Mouse (Mus musculus) heart, embryonic 16.5 days (tissue): ENCODE results near the gene Lrg1. TPM values are rescaled to one million over a fixed set of nuclear protein-coding genes. Genes with fewer than 3 reads are reported as not detected.

Experiments
- ATAC-seq: fragments of 200-750 bp; cut with Nextera tagmentation; replicated peaks from 2 replicates; pipeline ENCODE4 v1.8.0; 2017; ENCODE audit warnings: moderate number of reproducible peaks; ENCODE audit not compliant: insufficient read depth, low FRiP score; ENCODE audit errors: extremely low read depth
- H3K27ac ChIP-seq: fragments of 300-500 bp; sonication (generic); 2 replicates; pipeline ENCODE4 v1.5.1; 2014; ENCODE audit warnings: mild to moderate bottlenecking, low read length, control low read depth, moderate library complexity
- H3K27me3 ChIP-seq: fragments of 300-500 bp; sonication (generic); 2 replicates; pipeline ENCODE4 v1.6.1; 2014; ENCODE audit warnings: low read length, mixed read lengths; ENCODE audit not compliant: control insufficient read depth, insufficient read depth
- H3K36me3 ChIP-seq: fragments of 300-500 bp; sonication (generic); 2 replicates; pipeline ENCODE4 v1.6.1; 2014; ENCODE audit not compliant: control insufficient read depth, insufficient read depth
- H3K4me1 ChIP-seq: fragments of 300-500 bp; sonication (generic); 2 replicates; pipeline ENCODE4 v1.6.1; 2014; ENCODE audit warnings: low read length, mixed read lengths; ENCODE audit not compliant: control insufficient read depth, insufficient read depth
- H3K4me2 ChIP-seq: fragments of 300-500 bp; sonication (generic); 2 replicates; pipeline ENCODE4 v1.6.1; 2014; ENCODE audit warnings: low read depth, mild to moderate bottlenecking, control low read depth, low read length
- H3K4me3 ChIP-seq: fragments of 300-500 bp; sonication (generic); 2 replicates; pipeline ENCODE4 v1.5.1; 2014; ENCODE audit warnings: mild to moderate bottlenecking, control low read depth, low read length
- H3K9ac ChIP-seq: fragments of 300-500 bp; sonication (generic); 2 replicates; pipeline ENCODE4 v1.6.1; 2014; ENCODE audit warnings: low read length, control low read depth
- H3K9me3 ChIP-seq: fragments of 300-500 bp; sonication (generic); replicated peaks from 2 replicates; pipeline ENCODE4 v1.6.1; 2016; ENCODE audit warnings: low read length; ENCODE audit not compliant: control insufficient read depth
- WGBS: fragments of 180-500 bp; shearing (Covaris S2); extraction: QIAGEN DNeasy Blood & Tissue Kit; methylation state at CpG from one replicate; pipeline ENCODE4 v1.1.7; 2014; 5-methylcytosine and 5-hydroxymethylcytosine counted together
- polyA plus RNA-seq: library from polyadenylated mRNA; unstranded; fragments of >200 nt; fragmentation: Nextera tagmentation; extraction: Ambion mirVana; gene quantifications from 2 replicates; pipeline ENCODE4 v1.2.1, GENCODE M21; 2015

Lrg1 gene
- polyA plus RNA-seq, 1 experiment from 2014 or later = 2.4 TPM

DNA sequence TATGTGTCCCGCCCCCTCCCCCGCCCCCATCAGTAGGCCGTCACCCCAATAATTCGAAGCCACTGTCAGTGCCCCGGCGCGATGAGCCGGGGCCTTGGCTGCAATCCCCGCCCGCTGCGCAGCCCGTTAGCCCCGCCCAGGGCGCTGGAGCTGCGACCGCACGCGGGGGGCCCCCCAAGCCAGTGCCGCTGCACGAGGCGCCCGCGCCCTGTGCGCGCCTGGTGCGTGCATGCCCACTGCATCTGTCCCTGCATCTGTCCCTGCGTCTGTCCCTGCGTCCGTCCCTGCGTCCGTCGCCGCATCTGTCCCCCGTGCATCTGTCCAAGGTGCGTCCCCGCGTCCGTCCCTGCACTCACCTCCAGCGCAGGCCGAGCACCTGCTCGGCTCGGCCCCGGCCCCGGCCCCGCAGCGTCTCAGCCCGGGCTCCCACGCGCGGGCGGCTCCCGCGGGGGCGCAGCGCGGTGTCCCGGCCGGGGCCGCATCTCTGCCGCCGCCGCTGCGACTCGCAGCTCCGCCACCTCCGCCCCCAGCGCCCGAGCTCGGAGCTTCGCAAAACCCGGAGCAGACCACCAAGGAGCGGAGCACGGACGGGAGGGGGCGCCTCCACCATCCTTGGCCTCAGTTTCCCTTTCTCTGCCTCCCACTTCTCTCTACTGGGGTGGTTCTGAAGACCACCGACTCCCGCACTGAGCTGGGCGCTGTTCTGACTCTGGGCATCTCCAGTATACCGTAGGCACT, 18.2 kb upstream of the Lrg1 start, which contains the start of gene Sema6b:
TSS of gene Sema6b (minus strand) at position 486 of the 738 bp plus-strand sequence.
- peak; percentile 30; the same call in 1 of the 2 replicates for ATAC-seq
- H3K9me3 ChIP-seq = no peaks in the 10 kb centered on the region
- 1% methylated on average over 78 of the region's 79 CpGs for whole genome bisulfite sequencing
- peaks cover 3% of the 10 kb centered on the region for H3K4me1 ChIP-seq
- H3K36me3 ChIP-seq = no peaks in the 10 kb centered on the region
- peak within 1 kb of the TSS; percentile 98 for H3K4me2 ChIP-seq
- H3K4me3 ChIP-seq = peak within 1 kb of the TSS; percentile 70
- H3K27me3 ChIP-seq = peaks cover 66% of the 10 kb centered on the region
- H3K27ac ChIP-seq = no peak within 1 kb of the TSS
- peak within 1 kb of the TSS; percentile 61 for H3K9ac ChIP-seq

DNA sequence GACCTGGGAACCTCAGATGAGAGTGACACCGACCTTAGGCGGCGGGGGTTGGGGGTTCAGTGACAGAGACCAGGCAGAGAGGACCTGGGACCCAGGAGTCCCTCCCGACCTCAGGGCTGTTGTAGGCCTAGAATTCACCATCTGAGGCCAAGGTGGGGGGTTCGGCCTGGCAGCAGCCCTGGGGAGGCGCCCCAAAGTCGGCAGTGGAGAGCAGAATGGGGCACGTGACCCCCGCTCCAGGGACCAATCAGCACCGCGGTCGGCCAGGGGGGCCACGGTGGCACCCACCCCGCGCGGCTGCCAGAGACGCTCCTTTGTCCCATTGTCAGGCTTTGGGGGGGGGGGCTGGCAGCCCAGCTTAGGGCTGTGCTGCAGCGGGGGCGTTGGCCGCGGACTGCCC, 17.6 kb upstream of the Lrg1 start:
- Histone ChIP-seq H3K27me3 (peaks cover 60% of the 10 kb centered on the region), H3K4me2 (peak overlapping the region; percentile 98), H3K9me3 (no peaks in the 10 kb centered on the region), H3K4me3 (peak overlapping the region; percentile 70), H3K36me3 (no peaks in the 10 kb centered on the region), H3K9ac (peak overlapping the region; percentile 40; the same call in 1 of the 2 replicates), H3K4me1 (peaks cover 9% of the 10 kb centered on the region), H3K27ac (no peak overlapping the region)
- no peak for ATAC-seq
- WGBS = 17% methylated on average over 15 of the region's 21 CpGs

DNA sequence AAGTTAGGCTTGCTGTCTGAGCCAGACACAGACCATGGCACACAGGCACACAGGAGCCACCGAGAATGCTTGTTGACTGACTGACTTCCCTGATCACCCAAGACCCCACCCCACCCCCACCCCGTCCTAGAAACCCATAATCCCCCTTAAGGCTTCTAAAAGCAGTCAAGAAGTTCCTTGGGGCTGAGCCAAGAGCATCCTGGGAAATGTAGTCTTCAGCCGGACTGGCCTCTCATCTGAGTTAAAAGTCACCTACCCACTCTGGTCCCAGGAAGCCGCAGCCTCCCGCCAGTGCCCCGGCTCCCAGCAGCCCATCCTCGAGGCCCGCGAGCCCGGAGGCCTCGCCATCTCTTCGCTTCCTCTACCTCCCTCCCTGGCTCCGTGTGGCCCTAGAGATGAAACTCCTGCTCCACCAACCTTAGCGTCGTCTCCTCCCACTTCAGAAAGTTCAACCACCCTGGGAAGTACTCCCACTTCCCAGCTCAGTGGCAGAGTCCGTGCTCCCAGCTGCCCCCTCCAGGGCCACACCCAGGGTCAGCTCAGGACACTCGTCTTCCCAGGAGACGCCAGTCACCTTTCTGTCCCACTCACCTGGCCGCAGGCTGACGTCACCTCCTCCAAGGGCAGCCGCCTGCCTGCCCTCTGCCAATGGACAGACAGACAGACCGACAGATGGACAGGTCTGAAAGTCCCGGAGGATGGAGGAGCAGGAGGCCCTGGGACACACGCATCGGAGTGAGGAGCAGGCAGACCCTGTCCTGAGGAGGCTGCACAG, 16.2 kb upstream of the Lrg1 start:
- Histone ChIP-seq H3K27me3 (peaks cover 50% of the 10 kb centered on the region), H3K4me1 (peaks cover 14% of the 10 kb centered on the region), H3K9ac (no peak overlapping the region), H3K36me3 (no peaks in the 10 kb centered on the region), H3K4me2 (no peak overlapping the region), H3K4me3 (no peak overlapping the region), H3K27ac (no peak overlapping the region), H3K9me3 (no peaks in the 10 kb centered on the region)
- 21% methylated on average over 25 of the region's 25 CpGs for WGBS
- no peak for ATAC-seq

DNA sequence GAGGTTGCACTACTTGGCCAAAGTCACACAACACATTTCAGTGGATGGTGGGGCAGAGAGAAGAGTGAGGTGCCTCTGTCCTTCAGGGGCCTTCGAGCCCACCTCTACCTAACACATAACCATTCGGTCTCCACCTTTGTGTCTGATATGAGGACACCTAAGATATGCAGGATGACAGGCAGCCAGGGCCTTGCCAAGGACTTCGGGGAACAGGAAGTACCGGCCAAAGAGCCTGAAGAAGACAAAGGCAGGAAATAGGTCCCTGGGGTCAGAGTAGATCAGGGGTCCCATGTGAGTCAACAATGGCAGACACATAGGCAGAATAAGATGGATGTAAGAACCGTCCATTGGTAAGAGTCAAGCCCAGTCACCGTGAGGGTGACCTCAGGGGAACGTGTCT, 14.8 kb upstream of the Lrg1 start:
- Histone ChIP-seq H3K9ac (no peak overlapping the region), H3K4me1 (peaks cover 14% of the 10 kb centered on the region), H3K4me2 (no peak overlapping the region), H3K9me3 (no peaks in the 10 kb centered on the region), H3K27ac (no peak overlapping the region), H3K27me3 (peaks cover 37% of the 10 kb centered on the region), H3K36me3 (no peaks in the 10 kb centered on the region), H3K4me3 (no peak overlapping the region)
- ATAC-seq = no peak
- WGBS = 70% methylated on average over 7 of the region's 7 CpGs

DNA sequence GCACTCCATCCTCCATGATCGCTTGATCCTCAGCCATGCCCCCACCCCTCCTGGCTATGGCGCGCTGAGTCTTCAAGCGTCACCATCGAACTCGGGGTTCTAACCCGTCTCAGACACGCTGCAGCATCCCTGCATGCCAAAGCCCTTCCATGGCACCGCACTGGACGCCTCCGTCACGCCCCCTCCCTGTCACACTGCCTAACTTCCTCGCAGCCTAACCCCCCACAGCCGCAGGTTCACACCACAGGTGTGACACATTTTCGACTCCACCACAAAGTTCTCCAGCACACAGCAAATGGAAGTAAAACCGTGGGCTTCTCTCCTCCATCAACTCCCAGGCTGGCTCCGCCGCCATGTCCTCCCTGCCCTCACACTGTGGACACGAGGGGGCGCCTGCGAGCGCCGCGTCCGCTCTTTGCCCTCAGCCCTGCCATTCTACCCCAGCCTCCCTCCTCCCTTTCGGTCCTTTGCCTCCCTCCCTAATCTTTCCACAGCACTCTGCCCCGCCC, 12.7 kb upstream of the Lrg1 start:
- H3K27ac ChIP-seq = peak overlapping the region; percentile 71
- H3K36me3 ChIP-seq = peaks cover 2% of the 10 kb centered on the region; the same call in 1 of the 2 replicates
- H3K4me3 ChIP-seq = peak overlapping the region; percentile 46
- peak; percentile 26; the same call in 1 of the 2 replicates for ATAC-seq
- H3K4me2 ChIP-seq = peak overlapping the region; percentile 70
- H3K4me1 ChIP-seq = peaks cover 13% of the 10 kb centered on the region
- H3K9ac ChIP-seq = peak overlapping the region; percentile 54; the same call in 1 of the 2 replicates
- peaks cover 18% of the 10 kb centered on the region for H3K27me3 ChIP-seq
- H3K9me3 ChIP-seq = peaks cover 7% of the 10 kb centered on the region; the same call in 1 of the 2 replicates
- 3% methylated on average over 27 of the region's 27 CpGs for WGBS

DNA sequence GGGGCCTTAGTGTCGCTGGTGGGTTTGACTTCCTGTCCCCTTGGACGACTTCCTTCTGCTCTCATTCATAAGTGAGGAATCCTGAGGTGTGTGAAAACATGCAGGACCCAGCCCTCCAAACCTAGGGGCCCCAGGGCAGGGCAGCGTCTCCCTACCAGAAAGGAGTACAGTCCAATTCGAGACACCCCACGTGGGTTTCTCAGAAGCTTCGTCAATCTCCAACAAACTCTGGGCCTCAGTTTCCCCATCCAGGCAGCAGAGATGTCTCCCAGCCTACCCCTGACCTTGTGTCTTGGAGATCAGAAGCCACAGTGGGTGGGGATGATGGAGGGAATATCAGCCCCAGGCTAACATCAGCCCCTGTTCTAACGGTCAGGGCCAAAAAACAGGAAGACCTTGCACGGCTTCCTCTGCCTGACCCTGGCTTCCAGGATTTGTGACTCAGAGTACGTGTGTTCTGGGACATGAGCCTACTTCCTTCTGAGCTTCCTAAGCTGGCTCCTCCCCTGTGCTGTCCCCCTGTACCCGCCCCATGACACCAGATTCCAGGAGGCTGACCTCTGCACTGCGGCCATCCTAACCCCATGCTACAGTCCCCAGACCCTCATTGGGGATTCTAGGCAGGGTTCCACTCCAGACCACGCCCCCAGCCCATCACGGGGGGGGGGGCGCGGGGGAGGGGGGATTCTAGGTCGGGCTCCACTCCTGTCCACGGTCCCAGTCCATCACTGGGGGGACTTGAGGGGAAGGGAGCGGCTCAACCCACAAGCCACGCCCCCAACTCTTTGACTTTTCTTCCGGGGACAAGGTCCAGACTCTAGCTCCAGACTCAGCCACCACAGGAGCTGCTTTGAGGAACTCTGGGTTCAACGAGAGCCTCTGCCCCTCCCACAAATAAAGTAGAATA, 11.9 kb upstream of the Lrg1 start:
- peak overlapping the region; percentile 86 for H3K27ac ChIP-seq

DNA sequence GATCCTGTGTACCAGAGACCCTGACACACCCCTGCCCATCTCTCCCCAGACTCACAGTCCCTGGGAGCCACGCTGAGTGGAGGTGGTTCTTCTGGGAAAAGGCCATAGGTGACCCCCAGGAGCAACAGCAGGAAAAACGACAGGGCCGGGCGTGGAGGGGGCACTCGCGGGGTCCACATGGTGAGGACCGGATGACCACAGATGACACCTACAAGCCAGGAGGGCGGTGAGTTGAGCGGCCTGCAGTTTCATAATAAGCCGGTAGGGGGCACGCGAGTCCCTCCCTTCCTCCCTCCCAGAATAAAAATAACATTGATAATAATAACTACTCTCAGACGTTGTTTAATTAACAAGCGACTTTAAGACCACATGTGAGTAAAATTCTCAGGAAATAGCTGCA, 10.9 kb upstream of the Lrg1 start:
- Histone ChIP-seq H3K9me3 (peaks cover 7% of the 10 kb centered on the region; the same call in 1 of the 2 replicates), H3K36me3 (peaks cover 2% of the 10 kb centered on the region; the same call in 1 of the 2 replicates), H3K27ac (no peak overlapping the region), H3K27me3 (0 out of 2 replicates have a peak, but pooled peaks cover 4% of the 10 kb centered on the region), H3K9ac (peak overlapping the region; percentile 35; the same call in 1 of the 2 replicates), H3K4me1 (peaks cover 11% of the 10 kb centered on the region), H3K4me2 (peak overlapping the region; percentile 36), H3K4me3 (peak overlapping the region; percentile 22; the same call in 1 of the 2 replicates)
- ATAC-seq = no peak
- 4% methylated on average over 14 of the region's 14 CpGs for WGBS

More for the DNA sequence above, 11.9 kb upstream of the Lrg1 start:
- peak; percentile 74 for ATAC-seq
- peak overlapping the region; percentile 46 for H3K4me3 ChIP-seq
- peaks cover 2% of the 10 kb centered on the region; the same call in 1 of the 2 replicates for H3K36me3 ChIP-seq
- peak overlapping the region; percentile 70 for H3K4me2 ChIP-seq
- 16% methylated on average over 21 of the region's 21 CpGs for WGBS
- H3K4me1 ChIP-seq = peaks cover 11% of the 10 kb centered on the region
- peaks cover 10% of the 10 kb centered on the region for H3K27me3 ChIP-seq
- peak overlapping the region; percentile 54 for H3K9ac ChIP-seq
- peaks cover 7% of the 10 kb centered on the region; the same call in 1 of the 2 replicates for H3K9me3 ChIP-seq

- no peak for ATAC-seq
- Histone ChIP-seq H3K9ac (no peak overlapping the region), H3K9me3 (peaks cover 7% of the 10 kb centered on the region; the same call in 1 of the 2 replicates), H3K27me3 (0 out of 2 replicates have a peak, but pooled peaks cover 4% of the 10 kb centered on the region), H3K4me3 (no peak overlapping the region), H3K27ac (no peak overlapping the region), H3K4me2 (no peak overlapping the region), H3K36me3 (peaks cover 2% of the 10 kb centered on the region; the same call in 1 of the 2 replicates), H3K4me1 (peaks cover 11% of the 10 kb centered on the region)
- 50% methylated on average over 7 of the region's 7 CpGs for WGBS
Measured at GRCm38 (mm10) chr17:56131814-56132213, 10.0 kb upstream of the Lrg1 start.
